Mouse (Mus musculus) ovary, postnatal 10 days (tissue): ENCODE data around the gene Adipoq.
"Not testable (repeated sequence)": the region's sequence is repeated elsewhere in the genome, so short reads cannot be mapped to it uniquely, and the experiment has no call there.

Experiments
- DNase-seq: peaks from one replicate; pipeline ENCODE4 v3.0.0; 2022; ENCODE audit warnings: low spot score

The Adipoq gene

GRCm38 (mm10) chr16:23165441-23165840 is 19.1 kb downstream of the Adipoq start:
- no peak for DNase-seq

- DNase-seq: no peak
Observed at GRCm38 (mm10) chr16:23166646-23167045, 20.3 kb downstream of the Adipoq start.

DNA sequence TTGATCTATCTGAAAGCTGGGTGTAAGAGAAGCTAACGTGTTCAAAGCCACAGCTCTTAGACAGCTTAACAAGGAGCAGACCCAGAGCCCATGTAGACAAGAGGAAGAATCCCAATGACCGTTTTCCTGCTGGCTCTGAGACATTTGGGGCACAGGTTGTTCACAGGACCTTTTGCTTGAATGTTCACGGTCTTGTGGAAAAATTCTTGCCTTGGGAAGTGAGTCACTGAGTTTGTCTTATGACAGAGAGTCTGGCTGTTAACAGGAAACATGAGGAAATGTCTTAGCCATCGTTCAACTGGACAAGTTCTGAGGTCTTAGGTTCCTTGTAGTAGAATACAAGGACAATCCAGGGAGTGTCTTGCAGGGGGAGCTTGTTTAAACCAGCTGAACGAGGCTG is 20.7 kb downstream of the Adipoq start:
- no peak for DNase-seq

DNA sequence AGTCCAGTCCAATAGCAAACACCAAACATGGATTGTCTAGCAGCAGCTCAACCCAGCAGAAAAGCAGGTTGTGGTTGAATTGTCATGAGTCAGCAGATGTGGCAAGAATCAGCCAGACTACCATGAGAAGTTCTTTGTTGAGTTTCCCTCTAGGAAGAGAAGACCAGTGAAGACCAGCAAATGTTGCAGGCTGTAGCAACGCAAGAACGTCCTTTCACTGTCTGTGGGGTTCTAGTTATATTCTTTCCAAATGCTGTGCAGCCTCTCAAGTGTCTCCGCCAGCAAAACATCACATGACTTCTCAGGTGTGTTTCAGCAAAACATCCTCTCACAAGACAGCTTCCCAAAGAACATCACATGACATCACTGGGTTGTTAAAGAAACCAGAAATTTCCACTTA is 24.5 kb downstream of the Adipoq start:
- DNase-seq: no peak

DNA sequence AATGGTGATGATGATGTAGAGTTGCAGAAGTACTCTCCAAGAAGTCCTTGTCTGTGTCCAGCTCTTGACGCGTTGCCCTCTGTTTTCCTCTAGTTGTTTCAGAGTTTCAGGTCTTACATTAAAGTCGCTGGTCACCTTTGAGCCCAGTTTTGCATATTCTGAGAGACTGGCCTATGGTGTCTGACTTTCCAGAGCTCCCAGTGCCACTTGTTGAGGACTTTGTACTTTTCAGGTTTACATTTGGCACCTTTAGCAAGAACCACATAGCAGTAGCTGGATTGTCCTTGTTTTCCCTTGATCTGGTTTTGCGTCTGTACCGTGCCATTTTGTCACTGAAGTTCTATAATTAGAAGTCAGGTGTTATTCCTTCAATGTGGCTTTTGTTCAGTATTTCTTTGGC is 27.6 kb downstream of the Adipoq start:
- no peak for DNase-seq

GRCm38 (mm10) chr16:23174855-23175254 is 28.5 kb downstream of the Adipoq start:
- DNase-seq: no peak

- no peak for DNase-seq
Observed at GRCm38 (mm10) chr16:23175956-23176355, 29.6 kb downstream of the Adipoq start.

DNA sequence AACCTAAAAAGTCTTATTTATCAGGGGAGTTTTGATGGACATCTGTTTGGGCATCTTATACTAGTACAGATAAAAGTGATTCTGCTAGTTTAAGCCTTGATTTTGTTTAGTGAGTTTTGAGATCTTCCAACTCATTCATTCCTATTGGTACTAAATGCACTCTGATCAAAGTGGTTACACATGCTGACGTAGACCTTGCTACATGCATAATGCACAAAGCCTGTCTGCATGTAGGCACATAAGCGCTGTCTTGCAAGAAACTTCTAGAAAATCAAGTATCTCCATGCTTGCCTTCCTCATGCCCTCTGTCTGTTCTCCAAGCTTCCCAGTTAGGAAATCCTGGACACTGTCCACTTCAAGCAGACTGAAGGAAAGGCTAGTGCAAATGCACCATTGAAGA is 31.5 kb downstream of the Adipoq start:
- no peak for DNase-seq

GRCm38 (mm10) chr16:23178796-23179195 is 32.5 kb downstream of the Adipoq start:
- no peak for DNase-seq

GRCm38 (mm10) chr16:23179436-23179835 is 33.1 kb downstream of the Adipoq start:
- not testable (repeated sequence) for DNase-seq

GRCm38 (mm10) chr16:23181054-23181453 is 34.7 kb downstream of the Adipoq start:
- DNase-seq: no peak

GRCm38 (mm10) chr16:23181487-23181886 is 35.2 kb downstream of the Adipoq start:
- DNase-seq: no peak

- DNase-seq: no peak
Observed at GRCm38 (mm10) chr16:23181942-23182597, 35.7 kb downstream of the Adipoq start.

- DNase-seq: no peak
Observed at GRCm38 (mm10) chr16:23185824-23186223, 39.5 kb downstream of the Adipoq start.

DNA sequence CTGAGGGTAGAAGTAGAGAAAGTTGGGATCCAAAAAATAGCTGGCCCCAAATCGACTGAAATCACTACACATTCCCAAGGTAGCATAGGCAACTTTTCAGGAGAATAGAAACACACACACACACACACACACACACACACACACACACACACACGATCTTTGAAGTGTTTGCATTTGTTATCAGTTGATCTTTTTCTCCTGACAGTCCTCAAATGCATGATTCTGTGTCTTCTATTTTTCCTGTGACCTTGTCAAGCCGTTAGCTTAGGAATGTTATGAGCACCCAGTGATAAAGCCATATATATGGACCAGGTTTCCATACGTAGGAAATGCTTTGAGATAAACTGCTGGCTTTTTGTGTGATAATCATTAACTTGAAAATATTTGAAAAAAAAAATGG is 40.1 kb downstream of the Adipoq start:
- DNase-seq: no peak

DNA sequence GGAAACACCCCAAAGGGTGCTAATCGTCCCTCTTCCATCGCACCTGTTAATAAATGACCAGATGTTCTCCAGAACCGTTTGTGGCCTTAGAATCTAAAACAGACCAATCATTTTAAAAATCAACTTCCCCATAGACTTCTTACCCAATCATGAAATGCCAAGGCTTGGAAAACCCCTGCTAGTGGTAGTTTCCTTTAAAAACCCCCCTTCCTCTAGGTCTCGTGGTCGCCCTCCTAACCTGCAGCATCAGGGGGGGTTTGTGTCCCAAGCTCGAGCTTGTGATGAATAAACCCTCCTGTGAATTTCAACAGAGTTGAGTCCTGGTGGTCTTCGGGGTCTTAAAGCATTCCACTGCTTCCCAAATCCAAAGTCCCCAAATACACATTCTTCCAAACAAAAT is 41.6 kb downstream of the Adipoq start:
- no peak for DNase-seq

DNA sequence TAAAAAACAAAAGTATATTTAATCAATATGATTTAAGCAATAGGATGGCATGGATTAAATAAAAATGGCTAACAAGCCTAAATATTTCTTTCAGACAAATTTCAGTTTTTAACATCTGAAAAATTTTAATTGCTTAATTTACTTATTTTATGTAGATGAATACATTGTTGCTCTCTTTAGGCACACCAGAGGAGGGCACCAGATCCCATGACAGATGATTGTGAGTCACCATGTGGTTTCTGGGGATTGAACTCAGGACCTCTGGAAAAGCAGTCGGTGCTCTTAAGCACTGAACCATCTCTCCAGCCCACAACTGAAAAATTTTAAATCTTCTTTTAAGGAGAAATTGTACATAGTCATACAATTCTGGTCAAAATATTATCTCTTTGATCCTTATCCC is 43.3 kb downstream of the Adipoq start:
- DNase-seq: no peak

- DNase-seq: no peak
Observed at GRCm38 (mm10) chr16:23191560-23192242, 45.4 kb downstream of the Adipoq start.

GRCm38 (mm10) chr16:23195618-23196017 is 49.3 kb downstream of the Adipoq start:
- DNase-seq: no peak

DNA sequence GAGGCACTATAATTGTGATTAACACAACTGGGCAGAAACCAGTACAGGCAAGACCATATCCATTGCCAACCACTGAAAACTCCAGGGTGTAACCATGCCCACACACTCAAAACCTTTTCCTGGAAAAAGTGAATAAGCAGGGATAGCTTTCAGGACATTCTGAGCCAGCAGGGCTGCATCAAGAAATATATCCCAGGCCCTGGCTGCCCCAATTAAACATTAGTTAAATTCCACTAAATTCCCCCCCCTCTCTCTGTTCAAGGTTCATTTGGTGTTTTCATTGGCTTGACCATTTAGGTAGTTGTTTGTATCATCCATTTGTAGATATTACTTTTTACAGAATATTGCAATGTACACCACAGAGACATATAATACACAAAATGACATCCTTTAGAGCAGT is 50.0 kb downstream of the Adipoq start:
- DNase-seq: no peak

GRCm38 (mm10) chr16:23196791-23197190 is 50.5 kb downstream of the Adipoq start:
- no peak for DNase-seq

DNA sequence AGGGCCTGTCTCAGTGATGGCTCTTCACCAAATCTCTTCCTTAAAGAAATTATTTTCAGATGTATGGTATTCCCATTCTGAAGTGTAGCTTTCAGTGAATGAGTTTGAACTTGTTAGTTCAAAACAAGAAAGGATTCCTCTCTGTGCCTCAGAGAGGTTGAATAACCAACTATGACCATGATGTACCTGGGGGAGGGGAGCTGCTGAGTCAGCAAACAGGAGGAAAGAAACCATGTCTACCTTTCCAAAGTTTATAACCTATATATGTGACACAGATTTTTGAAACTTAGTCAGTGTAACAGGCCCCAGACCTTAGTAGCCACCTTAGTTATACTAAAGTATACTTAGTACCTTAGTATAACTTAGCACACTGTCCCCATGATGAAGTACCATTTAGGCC is 55.2 kb downstream of the Adipoq start:
- no peak for DNase-seq
